Mouse (Mus musculus): Measurements from ENCODE around the gene Cryba1. TPM values are rescaled to one million over a fixed set of nuclear protein-coding genes. Genes with fewer than 3 reads are reported as not detected.
A peak's percentile ranks its signal among the peaks of the same experiment; 100 is the strongest.

The Cryba1 gene
- total RNA-seq, 2 experiments from 2014 or later: 0.45 to 0.87 TPM

DNA sequence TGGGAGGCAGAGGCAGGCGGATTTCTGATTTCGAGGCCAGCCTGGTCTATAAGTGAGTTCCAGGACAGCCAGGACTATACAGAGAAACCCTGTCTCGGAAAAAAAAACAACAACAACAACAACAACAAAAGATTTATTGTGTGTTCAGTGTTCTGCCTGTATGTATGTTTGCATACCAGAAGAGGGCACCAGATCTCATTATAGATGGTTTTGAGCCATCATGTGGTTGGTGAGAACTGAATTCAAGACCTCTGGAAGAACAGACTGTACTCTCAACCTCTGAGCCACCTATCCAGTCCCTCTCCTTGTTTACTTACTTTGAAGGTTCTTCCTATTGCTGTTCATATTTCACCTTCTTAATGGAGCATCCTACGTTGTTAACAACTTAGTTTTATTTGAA, 3.7 kb downstream of the Cryba1 start:
- no peak for DNase-seq (ENCODE audit: low spot score in 2 of 2)

DNA sequence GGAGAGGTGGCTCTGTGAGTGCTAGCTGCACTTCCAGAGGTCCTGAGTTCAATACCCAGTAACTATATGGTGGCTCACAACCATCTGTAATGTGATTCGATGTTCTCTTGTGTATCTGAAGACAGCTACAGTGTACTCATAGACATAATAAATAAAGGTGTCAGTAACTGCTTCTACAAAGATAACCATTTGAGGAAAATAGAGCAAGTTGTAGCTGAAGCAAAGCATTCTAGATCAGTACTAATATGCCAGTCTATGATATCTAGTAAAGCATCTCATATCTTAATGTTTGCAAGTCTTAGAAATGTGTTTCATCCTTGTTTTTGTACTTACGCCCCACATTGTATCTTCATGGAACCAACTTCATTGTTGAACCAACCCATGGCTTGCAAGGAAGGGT, 6.0 kb downstream of the Cryba1 start:
- DNase-seq (ENCODE audit: low spot score in 2 of 2): no peak

GRCm38 (mm10) chr11:77713736-77714135, 11.3 kb downstream of the Cryba1 start:
- DNase-seq (ENCODE audit: low spot score in 2 of 2): no peak

DNA sequence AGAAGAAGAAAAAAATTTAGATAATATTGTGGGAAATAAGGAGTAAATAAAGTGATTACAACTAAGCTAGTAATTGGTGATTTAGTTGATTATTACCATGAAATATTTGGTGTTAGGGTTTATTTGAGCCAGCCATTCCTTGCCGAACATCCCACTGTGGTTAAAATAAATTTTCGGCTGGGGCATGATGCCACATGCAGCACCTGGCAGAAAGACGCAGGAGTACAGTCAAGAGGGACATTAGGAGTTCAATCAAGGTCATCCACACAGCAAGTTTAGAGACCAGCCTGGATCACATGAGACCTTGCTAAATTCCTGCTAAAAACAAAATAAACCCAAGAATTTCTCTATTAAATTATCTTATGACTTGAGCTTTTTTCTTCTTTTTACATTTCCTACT, 16.0 kb downstream of the Cryba1 start:
- no peak for DNase-seq (ENCODE audit: low spot score in 2 of 2)

GRCm38 (mm10) chr11:77705920-77706319, 19.2 kb downstream of the Cryba1 start:
- DNase-seq (ENCODE audit: low spot score in 2 of 2): no peak

- DNase-seq (ENCODE audit: low spot score in 2 of 2): no peak
These were observed 27.9 kb downstream of the Cryba1 start for GRCm38 (mm10) chr11:77697232-77697631.

- DNase-seq (ENCODE audit: low spot score in 2 of 2): no peak
These were observed 32.1 kb downstream of the Cryba1 start for GRCm38 (mm10) chr11:77693026-77693425.

GRCm38 (mm10) chr11:77687541-77688131, 37.4 kb downstream of the Cryba1 start:
- DNase-seq (ENCODE audit: low spot score in 2 of 2): peak; percentile 35 to 52

GRCm38 (mm10) chr11:77686841-77687540, 38.1 kb downstream of the Cryba1 start:
- peak; percentile 58 to 68 for DNase-seq (ENCODE audit: low spot score in 2 of 2)

DNA sequence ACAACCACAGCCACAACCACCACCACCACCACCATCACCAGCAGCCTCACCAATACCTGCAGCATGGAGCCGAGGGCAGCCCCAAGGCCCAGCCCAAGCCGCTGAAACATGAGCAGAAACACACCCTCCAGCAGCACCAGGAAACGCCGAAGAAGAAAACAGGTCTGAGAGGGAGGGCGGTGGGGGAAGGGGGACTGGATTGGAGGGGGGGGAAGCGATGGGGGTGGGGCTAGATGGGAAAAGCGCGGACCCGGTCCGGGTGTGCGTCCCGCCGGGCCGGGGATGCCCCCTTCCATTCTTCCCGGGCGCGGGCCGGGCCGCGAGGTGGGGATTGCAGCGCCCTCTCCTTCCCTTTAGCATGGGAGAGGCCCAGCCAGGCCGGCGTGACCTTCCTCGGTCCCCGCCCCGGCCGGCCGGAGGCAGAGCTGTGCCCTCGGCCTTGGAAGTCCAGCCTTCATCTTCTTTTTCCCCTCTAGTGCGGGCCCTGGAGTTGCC, 38.7 kb downstream of the Cryba1 start:
- peak; percentile 43 to 51 for DNase-seq (ENCODE audit: low spot score in 2 of 2)

DNA sequence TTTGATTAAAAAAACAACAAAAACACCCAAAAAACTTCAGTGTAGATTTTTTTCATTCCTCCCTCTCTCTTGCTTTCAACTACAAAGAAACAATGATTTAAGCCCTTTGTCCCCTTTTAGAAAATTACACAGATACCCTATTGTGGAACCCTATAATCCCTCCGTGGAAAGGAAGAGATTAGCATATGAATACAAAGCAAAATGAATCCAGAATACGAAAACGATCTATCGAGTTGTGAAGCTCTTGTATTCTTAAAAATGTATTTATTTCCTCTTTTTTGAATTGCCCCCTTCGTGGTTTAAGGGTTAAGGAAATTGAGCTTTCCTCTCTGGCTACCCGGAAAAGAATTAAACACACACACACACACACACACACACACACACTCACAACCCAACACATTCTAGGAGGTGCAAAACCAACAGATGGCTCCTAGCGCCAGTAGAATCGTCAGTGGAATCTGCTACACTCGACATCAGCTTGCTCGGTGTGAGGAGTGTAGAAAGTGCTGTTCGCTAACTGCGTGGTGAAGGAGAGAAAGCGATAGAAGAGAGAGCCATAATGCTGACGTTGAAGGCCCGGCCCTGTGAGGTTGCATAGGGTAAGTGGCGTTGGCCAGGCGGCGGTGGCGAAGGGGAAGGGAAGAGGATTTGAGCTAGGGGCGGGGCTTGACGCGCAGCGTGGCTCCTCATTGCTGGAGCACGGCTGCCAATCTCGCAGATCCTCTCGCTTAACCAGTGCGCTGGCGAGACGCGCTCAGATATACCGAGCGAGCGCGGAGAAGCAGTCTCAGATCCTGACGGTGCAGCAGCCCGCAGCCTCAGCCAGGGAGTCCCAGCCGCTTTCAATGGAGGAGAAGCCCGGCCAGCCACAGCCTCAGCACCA, 39.5 kb downstream of the Cryba1 start, which contains the start of gene Nufip2:
Gene Nufip2, plus strand, starts transcription at position 773 of the 883 bp plus-strand sequence.
- DNase-seq (ENCODE audit: low spot score in 2 of 2): peak; percentile 98 to 99

GRCm38 (mm10) chr11:77684896-77685295, 40.2 kb downstream of the Cryba1 start:
- no peak for DNase-seq (ENCODE audit: low spot score in 2 of 2)

DNA sequence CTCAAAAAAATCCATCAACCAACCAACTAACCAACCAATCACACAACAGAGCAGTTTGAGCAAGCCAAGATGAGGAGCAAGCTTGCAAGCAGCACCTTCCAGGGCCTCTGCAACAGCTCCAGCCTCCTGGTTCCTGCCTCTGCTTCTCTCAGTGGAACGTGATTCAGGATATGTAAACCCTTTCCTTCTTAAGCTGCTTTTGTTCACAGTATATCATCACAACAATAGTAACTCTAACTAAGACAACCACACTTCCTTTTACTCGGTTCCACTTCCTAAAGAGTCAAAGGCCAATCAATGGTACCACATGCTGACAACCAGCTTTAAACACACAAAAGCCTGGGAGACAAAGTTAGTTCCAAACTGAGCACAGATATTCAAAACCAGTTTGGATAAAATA, 45.1 kb downstream of the Cryba1 start:
- DNase-seq (ENCODE audit: low spot score in 2 of 2): no peak

DNA sequence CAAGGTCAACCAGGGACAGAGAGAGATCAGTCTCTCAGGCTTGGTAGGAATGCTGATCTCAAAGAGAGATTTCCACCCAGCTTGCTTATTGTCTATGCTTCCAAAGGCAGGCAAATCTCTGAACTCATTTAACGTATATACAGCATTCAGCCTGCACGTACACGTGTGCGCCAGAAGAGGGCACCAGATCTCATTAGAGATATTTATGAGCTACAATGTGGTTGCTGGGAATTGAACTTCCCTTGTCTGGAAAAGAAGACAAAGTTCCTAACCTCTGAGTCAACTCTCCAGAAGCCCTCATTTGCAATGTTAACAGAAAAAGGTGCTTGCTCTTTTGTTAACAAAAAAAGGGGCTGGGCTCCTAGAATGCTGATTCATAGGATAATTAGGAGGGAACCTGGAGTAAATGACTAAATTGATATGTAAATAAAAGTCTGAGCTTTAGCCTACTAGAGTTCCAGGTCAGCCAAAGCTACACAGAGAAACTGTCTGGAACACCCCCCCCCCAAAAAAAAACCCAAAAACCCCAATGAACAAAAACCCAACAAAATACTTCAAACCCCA, 51.6 kb downstream of the Cryba1 start:
- DNase-seq (ENCODE audit: low spot score in 2 of 2): no peak

GRCm38 (mm10) chr11:77672746-77673145, 52.3 kb downstream of the Cryba1 start:
- no peak for DNase-seq (ENCODE audit: low spot score in 2 of 2)

Other genes starting within 250 kb of the Cryba1 start
- 100 to 1,000 TPM; 149 to 153 TPM for gene Ankrd13b, start 235.6 kb downstream of the Cryba1 start, total RNA-seq (2021)
- 100 to 1,000 TPM; 151 to 166 TPM for gene Git1, start 231.7 kb downstream of the Cryba1 start, total RNA-seq (2021)
- gene Abhd15, start 210.2 kb downstream of the Cryba1 start, total RNA-seq (2021): 1 to 10 TPM; 1.1 to 1.2 TPM
- gene Trp53i13, start 209.3 kb downstream of the Cryba1 start, total RNA-seq (2021): 1 to 10 TPM; 6.5 to 7.9 TPM
- gene Gm10392, start 206.1 kb downstream of the Cryba1 start, total RNA-seq (2021): not detected
- gene Taok1, start 117.5 kb downstream of the Cryba1 start, total RNA-seq (2021): 100 to 1,000 TPM; 107 to 118 TPM
- gene Nufip2, start 39.1 kb downstream of the Cryba1 start, total RNA-seq (2021): 10 to 100 TPM; 76.1 to 85.3 TPM
- gene Myo18a, start 38.0 kb upstream of the Cryba1 start, total RNA-seq (2021): 100 to 1,000 TPM; 150 to 167 TPM
- gene Gm10277, start 62.5 kb upstream of the Cryba1 start, total RNA-seq (2021): not detected
- gene Pipox, start 168.8 kb upstream of the Cryba1 start, total RNA-seq (2021): 1 to 10 TPM; 1.5 to 1.9 TPM
- 100 to 1,000 TPM; 215 to 221 TPM for gene Sez6, start 205.5 kb upstream of the Cryba1 start, total RNA-seq (2021)